Mouse (Mus musculus) MEL (cell line): Measurements from ENCODE around the gene Kifc1.

ENCODE experiments used
- CHD1 ChIP-seq: IDR thresholded peaks from 2 replicates; pipeline ENCODE4 v1.6.1; 2012; ENCODE audit warnings: low read depth, mild to moderate bottlenecking, inconsistent platforms, low read length, improper control_type of control experiment
- CTCF ChIP-seq, 3 experiments: IDR thresholded peaks in 2 of 3; conservative IDR thresholded peaks in 1 of 3; 2 replicates each; pipeline ENCODE4 v1.5.1; 2011 to 2012; ENCODE audit warnings: low read length in 3 of 3, low read depth in 2 of 3, mild to moderate bottlenecking in 2 of 3, improper control_type of control experiment in 1 of 3, inconsistent platforms in 1 of 3, mixed read lengths in 1 of 3, moderate library complexity in 1 of 3; ENCODE audit not compliant: control insufficient read depth in 1 of 3, insufficient read depth in 1 of 3, poor library complexity in 1 of 3, severe bottlenecking in 1 of 3
- EP300 ChIP-seq, 2 experiments: IDR thresholded peaks; 2 replicates each; pipeline ENCODE4 v1.6.1; 2011; ENCODE audit warnings: improper control_type of control experiment in 2 of 2, low read length in 2 of 2, low read depth in 1 of 2, mild to moderate bottlenecking in 1 of 2
- GABPA ChIP-seq: IDR thresholded peaks from 2 replicates; pipeline ENCODE4 v1.6.1; 2012; ENCODE audit warnings: low read depth, mild to moderate bottlenecking, inconsistent platforms, low read length, improper control_type of control experiment, moderate library complexity
- GATA1 ChIP-seq: IDR thresholded peaks from 2 replicates; pipeline ENCODE4 v1.6.1; 2011; ENCODE audit warnings: low read depth, low read length, improper control_type of control experiment
- JUND ChIP-seq: IDR thresholded peaks from 2 replicates; pipeline ENCODE4 v1.6.1; 2011; ENCODE audit warnings: low read depth, mild to moderate bottlenecking, improper control_type of control experiment, low read length
- MAFK ChIP-seq: IDR thresholded peaks from 2 replicates; pipeline ENCODE4 v1.6.1; 2011; ENCODE audit warnings: low read depth, mild to moderate bottlenecking, low read length, improper control_type of control experiment, borderline replicate concordance
- MAZ ChIP-seq: IDR thresholded peaks from 2 replicates; pipeline ENCODE4 v1.6.1; 2012; ENCODE audit warnings: low read depth, mild to moderate bottlenecking, inconsistent platforms, low read length, improper control_type of control experiment
- NELFE ChIP-seq: IDR thresholded peaks from 2 replicates; pipeline ENCODE4 v1.6.1; 2011; ENCODE audit warnings: low read depth, low read length, improper control_type of control experiment
- POLR2AphosphoS2 ChIP-seq: IDR thresholded peaks from 2 replicates; pipeline ENCODE4 v1.6.1; 2011; ENCODE audit warnings: low read length, improper control_type of control experiment
- SIN3A ChIP-seq: IDR thresholded peaks from 2 replicates; pipeline ENCODE4 v1.6.1; 2012; ENCODE audit warnings: low read length, improper control_type of control experiment, inconsistent platforms
- TCF12 ChIP-seq: IDR thresholded peaks from 2 replicates; pipeline ENCODE4 v1.6.1; 2014; ENCODE audit warnings: low read depth, mild to moderate bottlenecking, inconsistent platforms, low read length, improper control_type of control experiment, moderate library complexity
- UBTF ChIP-seq: IDR thresholded peaks from 2 replicates; pipeline ENCODE4 v1.6.1; 2012; ENCODE audit warnings: low read depth, mild to moderate bottlenecking, inconsistent platforms, low read length, improper control_type of control experiment, moderate library complexity, borderline replicate concordance; ENCODE audit not compliant: insufficient read depth
- USF2 ChIP-seq, 2 experiments: IDR thresholded peaks; 2 replicates each; pipeline ENCODE4 v1.6.1; 2011 to 2012; ENCODE audit warnings: improper control_type of control experiment in 2 of 2, low read length in 2 of 2, borderline replicate concordance in 1 of 2, inconsistent platforms in 1 of 2, low read depth in 1 of 2, mild to moderate bottlenecking in 1 of 2; ENCODE audit not compliant: insufficient read depth in 1 of 2

DNA sequence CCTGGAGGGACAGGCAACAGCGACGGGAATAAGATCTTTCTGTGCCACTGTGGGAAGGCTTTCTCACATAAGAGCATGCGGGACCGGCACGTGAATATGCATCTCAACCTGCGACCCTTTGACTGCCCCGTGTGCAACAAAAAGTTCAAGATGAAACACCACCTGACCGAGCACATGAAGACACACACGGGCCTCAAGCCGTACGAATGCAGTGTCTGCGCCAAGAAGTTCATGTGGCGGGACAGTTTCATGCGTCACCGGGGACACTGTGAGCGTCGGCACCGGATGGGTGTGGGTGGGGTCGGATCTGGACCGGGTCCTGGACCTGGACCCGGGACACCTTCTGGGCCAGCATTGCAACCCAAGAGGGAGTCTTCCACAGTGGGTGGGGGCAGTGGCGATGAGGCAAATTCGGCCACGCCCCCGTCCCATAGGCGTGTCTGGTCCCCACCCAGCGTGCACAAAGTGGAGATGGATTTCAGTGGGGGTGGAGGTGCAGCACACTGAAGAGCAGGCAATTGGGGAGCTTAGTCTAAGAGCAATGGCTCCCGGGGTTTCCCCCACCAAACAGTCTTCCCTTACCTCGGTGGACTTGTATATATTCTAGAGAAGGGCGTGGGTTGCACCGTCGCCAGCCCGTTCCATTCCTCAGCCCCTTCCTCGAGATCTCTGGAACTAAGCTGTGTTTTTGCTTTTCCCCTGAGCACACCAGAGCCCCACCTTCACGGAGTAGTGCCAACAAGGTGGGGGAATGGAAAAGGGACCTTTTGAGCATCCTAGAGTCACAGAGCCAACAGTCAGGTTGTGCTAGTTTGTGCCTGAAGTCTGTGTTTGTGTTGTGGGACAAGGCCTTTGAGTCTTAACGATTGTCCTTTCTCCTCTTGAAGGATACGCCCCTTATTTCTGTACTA, 28.1 kb upstream of the Kifc1 start:
- TF ChIP-seq EP300 (IDR thresholded peaks at IDR 0.05; ENCODE audit: low read depth in 1 of 2, low read length in 2 of 2), result no peak
- no peak for TF ChIP-seq NELFE
- no peak for TF ChIP-seq TCF12
- no peak for TF ChIP-seq UBTF
- TF ChIP-seq CTCF (IDR thresholded peaks at IDR 0.05 in 2 of 3, conservative IDR thresholded peaks at IDR 0.05 in 1 of 3; ENCODE audit: control insufficient read depth in 1 of 3, insufficient read depth in 1 of 3, low read depth in 2 of 3, low read length in 3 of 3, poor library complexity in 1 of 3, severe bottlenecking in 1 of 3), result no peak
- no peak for TF ChIP-seq MAFK
- no peak for TF ChIP-seq GATA1
- no peak for TF ChIP-seq CHD1
- no peak for TF ChIP-seq JUND
- TF ChIP-seq POLR2AphosphoS2, result no peak; the same call in 1 of the 2 replicates
- TF ChIP-seq MAZ, result no peak
- TF ChIP-seq GABPA, result no peak
- no peak for TF ChIP-seq SIN3A
- no peak for TF ChIP-seq USF2 (IDR thresholded peaks at IDR 0.05; ENCODE audit: borderline replicate concordance in 1 of 2, insufficient read depth in 1 of 2, low read depth in 1 of 2, low read length in 2 of 2)
